Mouse (Mus musculus) kidney, adult 2 months (tissue): ENCODE measurements around the gene 5730409E04Rik.

ENCODE experiments used
- CTCF ChIP-seq: fragments of 200-500 bp; conservative IDR thresholded peaks from 2 replicates; pipeline ENCODE4 v1.5.1; 2011; ENCODE audit warnings: low read depth, mild to moderate bottlenecking, control low read depth, low read length, moderate library complexity, mixed read lengths; ENCODE audit not compliant: insufficient read depth, insufficient read length
- POLR2A ChIP-seq: fragments of 200-500 bp; IDR thresholded peaks from one replicate; pipeline ENCODE4 v1.6.1; 2011; ENCODE audit warnings: low read depth, low read length, control low read depth

GRCm38 (mm10) chr4:126661249-126661648 is 51.6 kb downstream of the 5730409E04Rik start:
- TF ChIP-seq POLR2A (no peak), CTCF (no peak)
